Mouse (Mus musculus): ENCODE measurements around the gene Scimp.
"Not testable (repeated sequence)": the region's sequence is repeated elsewhere in the genome, so short reads cannot be mapped to it uniquely, and the experiment has no call there.

Gene Scimp

GRCm38 (mm10) chr11:70770804-70771203, 41.6 kb downstream of the Scimp start:
- DNase-seq (ENCODE audit: low read depth, low spot score): no peak

GRCm38 (mm10) chr11:70765776-70766445, 46.5 kb downstream of the Scimp start:
- no peak for DNase-seq (ENCODE audit: low read depth, low spot score)

- peak; percentile 56 for DNase-seq (ENCODE audit: low read depth, low spot score)
These were observed 48.2 kb downstream of the Scimp start, which contains the start of gene Zfp3 for GRCm38 (mm10) chr11:70763936-70764808. Gene Zfp3, plus strand, starts transcription at chr11:70764209.

GRCm38 (mm10) chr11:70763582-70763935, 48.8 kb downstream of the Scimp start:
- peak; percentile 8 for DNase-seq (ENCODE audit: low read depth, low spot score)

GRCm38 (mm10) chr11:70762641-70763040, 49.7 kb downstream of the Scimp start:
- no peak for DNase-seq (ENCODE audit: low read depth, low spot score)

GRCm38 (mm10) chr11:70760446-70760845, 51.9 kb downstream of the Scimp start:
- not testable (repeated sequence) for DNase-seq (ENCODE audit: low read depth, low spot score)

GRCm38 (mm10) chr11:70755645-70756044, 56.7 kb downstream of the Scimp start:
- peak; percentile 72 for DNase-seq (ENCODE audit: low read depth, low spot score)

- DNase-seq (ENCODE audit: low read depth, low spot score): no peak
These were observed 57.4 kb downstream of the Scimp start for GRCm38 (mm10) chr11:70754958-70755357.

GRCm38 (mm10) chr11:70754476-70754875, 57.9 kb downstream of the Scimp start:
- DNase-seq (ENCODE audit: low read depth, low spot score): no peak

- no peak for DNase-seq (ENCODE audit: low read depth, low spot score)
These were observed 59.2 kb downstream of the Scimp start for GRCm38 (mm10) chr11:70753146-70753545.

- DNase-seq (ENCODE audit: low read depth, low spot score): no peak
These were observed 59.9 kb downstream of the Scimp start for GRCm38 (mm10) chr11:70752337-70753017.

- no peak for DNase-seq (ENCODE audit: low read depth, low spot score)
These were observed 64.4 kb downstream of the Scimp start for GRCm38 (mm10) chr11:70747876-70748545.

- DNase-seq (ENCODE audit: low read depth, low spot score): no peak
These were observed 66.8 kb downstream of the Scimp start for GRCm38 (mm10) chr11:70745636-70746035.

GRCm38 (mm10) chr11:70742581-70743459, 69.6 kb downstream of the Scimp start:
- DNase-seq (ENCODE audit: low read depth, low spot score): no peak

- no peak for DNase-seq (ENCODE audit: low read depth, low spot score)
These were observed 70.3 kb downstream of the Scimp start for GRCm38 (mm10) chr11:70742117-70742516.

- DNase-seq (ENCODE audit: low read depth, low spot score): no peak
These were observed 70.8 kb downstream of the Scimp start for GRCm38 (mm10) chr11:70741603-70742002.

Data from retina, adult 2 months (tissue).